Mouse (Mus musculus) E14TG2a.4 (cell line): ENCODE data around the gene Samhd1.

ENCODE experiments used
- H3K27me3 ChIP-seq: 2 replicates; pipeline ENCODE4 v1.6.1; 2014; ENCODE audit warnings: low read length, control low read depth; ENCODE audit not compliant: insufficient read depth
- H3K36me3 ChIP-seq: 2 replicates; pipeline ENCODE4 v1.6.1; 2014; ENCODE audit warnings: low read length, control low read depth; ENCODE audit not compliant: insufficient read depth
- H3K4me1 ChIP-seq: replicated peaks from 2 replicates; pipeline ENCODE4 v1.6.1; 2014; ENCODE audit warnings: low read depth, low read length, control low read depth
- H3K4me3 ChIP-seq: replicated peaks from 2 replicates; pipeline ENCODE4 v1.5.1; 2014; ENCODE audit warnings: mild to moderate bottlenecking, low read length
- H3K9me3 ChIP-seq: 2 replicates; pipeline ENCODE4 v1.6.1; 2014; ENCODE audit warnings: low read length, control low read depth
- CTCF ChIP-seq: conservative IDR thresholded peaks from 2 replicates; pipeline ENCODE4 v1.5.1; 2014; ENCODE audit warnings: low read length
- NANOG ChIP-seq: IDR thresholded peaks from 2 replicates; pipeline ENCODE4 v1.6.1; 2014; ENCODE audit warnings: borderline replicate concordance, low read length, mixed read lengths
- POU5F1 ChIP-seq: IDR thresholded peaks from 2 replicates; pipeline ENCODE4 v1.6.1; 2014; ENCODE audit warnings: low read length, borderline replicate concordance

Gene Samhd1

DNA sequence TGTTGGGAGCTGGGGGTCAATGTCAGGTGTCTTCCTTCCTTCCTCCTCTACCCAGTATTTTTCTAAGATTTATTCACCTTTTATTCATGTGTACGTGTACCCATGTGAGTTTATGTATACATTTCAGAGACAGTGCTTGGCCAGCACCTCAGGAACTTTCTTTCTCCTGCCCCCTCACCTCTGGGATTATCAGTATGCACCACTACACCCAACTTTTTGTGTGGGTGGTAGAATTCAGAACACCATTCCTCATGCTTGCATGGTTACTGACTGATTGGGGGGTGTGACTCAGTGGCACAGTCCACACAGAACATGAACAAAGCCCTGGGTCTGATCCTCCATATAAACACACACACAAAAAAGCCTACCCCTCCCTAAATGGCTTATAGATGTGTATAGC, 3.0 kb downstream of the Samhd1 start:
- H3K36me3 ChIP-seq: peaks cover 14% of the 10 kb centered on the region
- H3K4me3 ChIP-seq: no peak overlapping the region
- peaks cover 19% of the 10 kb centered on the region for H3K4me1 ChIP-seq
- no peak for TF ChIP-seq NANOG
- no peak for TF ChIP-seq CTCF
- no peak for TF ChIP-seq POU5F1
- H3K9me3 ChIP-seq: no peaks in the 10 kb centered on the region
- H3K27me3 ChIP-seq: peaks cover 6% of the 10 kb centered on the region; the same call in 1 of the 2 replicates

DNA sequence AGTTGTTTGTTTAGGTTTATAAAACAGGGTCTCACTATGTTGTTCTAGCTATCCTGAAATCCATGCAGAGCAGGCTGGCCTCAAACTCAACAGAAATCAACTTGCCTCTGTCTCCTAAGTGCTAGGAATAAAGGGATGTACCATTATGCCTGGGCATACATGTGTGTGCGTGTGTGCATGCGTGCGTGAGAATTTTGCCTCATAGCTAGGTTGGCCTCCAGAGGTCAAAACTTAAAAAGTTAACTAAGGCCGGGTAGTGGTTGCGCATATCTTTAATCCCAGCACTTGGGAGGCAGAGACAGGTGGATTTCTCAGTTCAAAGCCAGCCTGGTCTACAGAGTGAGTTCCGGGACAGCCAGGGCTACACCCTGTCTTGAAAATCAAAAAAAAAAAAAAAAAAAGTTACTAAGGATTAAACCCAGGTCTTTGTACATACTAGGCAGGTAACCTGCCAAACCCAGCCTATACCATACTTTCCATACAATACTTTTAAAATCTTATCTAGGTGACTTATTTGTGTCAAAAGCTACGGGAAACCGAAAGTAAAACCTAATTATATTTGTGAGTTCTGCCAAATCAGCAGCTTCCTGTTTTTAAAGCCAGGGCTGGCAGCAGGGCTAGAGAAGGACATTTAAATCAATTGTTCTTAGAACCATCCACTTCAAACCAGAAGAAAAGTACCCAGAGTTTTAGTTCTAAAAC, 4.1 kb downstream of the Samhd1 start:
- Histone ChIP-seq H3K9me3 (no peaks in the 10 kb centered on the region), H3K4me1 (peaks cover 17% of the 10 kb centered on the region), H3K36me3 (peaks cover 24% of the 10 kb centered on the region), H3K4me3 (no peak overlapping the region), H3K27me3 (peaks cover 6% of the 10 kb centered on the region; the same call in 1 of the 2 replicates)
- TF ChIP-seq NANOG: no peak
- TF ChIP-seq POU5F1: no peak
- TF ChIP-seq CTCF: no peak

DNA sequence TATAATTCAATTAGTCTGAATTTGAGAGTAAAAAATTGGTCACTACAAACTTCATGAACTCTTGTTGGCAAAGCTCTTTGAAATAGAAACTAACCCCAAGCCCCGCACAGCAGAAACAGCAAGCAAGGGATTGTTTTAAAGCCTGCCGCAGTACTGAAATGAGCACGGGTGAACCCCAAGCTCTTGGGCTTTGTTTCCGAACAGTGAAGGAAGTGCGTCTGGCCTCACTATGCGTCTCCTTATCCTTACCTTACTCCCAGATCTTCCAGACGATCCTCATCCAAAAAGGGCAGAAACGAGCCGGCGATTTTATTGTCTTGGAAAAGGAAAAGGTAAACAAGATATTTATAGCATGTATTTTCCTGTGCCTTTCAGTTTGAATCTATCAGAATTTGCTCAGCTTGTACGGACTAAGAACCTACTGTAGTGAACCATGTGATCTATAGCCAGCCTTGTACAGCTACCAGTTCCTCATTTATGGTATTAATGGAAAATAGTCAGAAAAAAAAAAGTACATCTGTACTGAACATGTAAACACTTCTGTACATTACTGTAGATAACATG, 5.4 kb downstream of the Samhd1 start:
- peaks cover 10% of the 10 kb centered on the region for H3K4me1 ChIP-seq
- TF ChIP-seq NANOG (no peak), CTCF (no peak), POU5F1 (no peak)
- H3K9me3 ChIP-seq: no peaks in the 10 kb centered on the region
- H3K4me3 ChIP-seq: no peak overlapping the region
- peaks cover 6% of the 10 kb centered on the region; the same call in 1 of the 2 replicates for H3K27me3 ChIP-seq
- peaks cover 35% of the 10 kb centered on the region for H3K36me3 ChIP-seq

DNA sequence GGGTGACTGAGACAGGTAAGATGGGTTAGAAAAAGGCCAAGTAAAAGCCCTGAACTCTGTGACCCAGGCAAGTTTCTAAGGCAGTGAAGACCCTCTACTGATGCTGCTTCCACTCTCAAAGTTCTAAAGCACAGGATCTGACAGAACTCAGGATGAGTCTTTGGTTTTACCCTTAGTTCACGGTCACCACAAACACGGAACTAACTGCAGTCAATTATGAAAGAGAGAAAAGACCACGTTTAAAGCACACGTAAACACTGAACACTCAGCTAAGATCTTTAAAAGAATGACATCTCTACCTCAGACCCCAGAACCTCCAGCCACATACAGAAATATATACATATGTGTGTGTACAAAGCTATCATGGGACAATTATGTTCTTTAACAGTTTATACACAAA, 6.0 kb downstream of the Samhd1 start:
- no peaks in the 10 kb centered on the region for H3K9me3 ChIP-seq
- no peak for TF ChIP-seq POU5F1
- no peak for TF ChIP-seq NANOG
- no peak for TF ChIP-seq CTCF
- H3K27me3 ChIP-seq: peaks cover 1% of the 10 kb centered on the region; the same call in 1 of the 2 replicates
- H3K4me3 ChIP-seq: no peak overlapping the region
- peaks cover 6% of the 10 kb centered on the region for H3K4me1 ChIP-seq
- peaks cover 36% of the 10 kb centered on the region for H3K36me3 ChIP-seq

GRCm38 (mm10) chr2:157128072-157128471, 7.0 kb downstream of the Samhd1 start:
- Histone ChIP-seq H3K36me3 (peaks cover 36% of the 10 kb centered on the region), H3K9me3 (no peaks in the 10 kb centered on the region), H3K4me3 (no peak overlapping the region), H3K27me3 (no peaks in the 10 kb centered on the region), H3K4me1 (no peaks in the 10 kb centered on the region; the same call in 1 of the 2 replicates)
- TF ChIP-seq POU5F1 (no peak), NANOG (no peak), CTCF (no peak)

- TF ChIP-seq NANOG (no peak), CTCF (no peak), POU5F1 (no peak)
- Histone ChIP-seq H3K36me3 (peaks cover 37% of the 10 kb centered on the region), H3K9me3 (no peaks in the 10 kb centered on the region), H3K4me3 (no peak overlapping the region), H3K27me3 (no peaks in the 10 kb centered on the region), H3K4me1 (no peaks in the 10 kb centered on the region)
These were observed 7.7 kb downstream of the Samhd1 start for GRCm38 (mm10) chr2:157127370-157127769.

DNA sequence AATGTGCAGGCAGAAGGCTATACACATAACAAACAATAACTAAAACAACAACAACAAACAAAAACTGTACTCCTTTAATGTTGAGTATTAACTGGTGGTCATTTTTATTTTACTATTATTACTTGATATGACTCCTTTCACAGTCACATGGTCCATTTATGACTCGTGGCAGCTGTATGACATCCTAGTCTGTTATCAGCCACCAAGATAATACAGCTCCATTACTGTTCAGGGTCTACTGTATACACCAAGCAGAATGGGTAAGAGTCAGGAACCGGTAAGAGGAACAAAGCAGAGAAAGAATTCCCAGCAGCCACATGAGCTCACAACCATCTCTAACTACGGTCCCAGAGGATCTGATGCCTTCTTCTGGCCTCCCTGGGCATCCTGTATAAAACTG, 9.8 kb downstream of the Samhd1 start:
- TF ChIP-seq NANOG: no peak
- no peak for TF ChIP-seq CTCF
- TF ChIP-seq POU5F1: no peak
- Histone ChIP-seq H3K27me3 (no peaks in the 10 kb centered on the region), H3K4me1 (no peaks in the 10 kb centered on the region)

DNA sequence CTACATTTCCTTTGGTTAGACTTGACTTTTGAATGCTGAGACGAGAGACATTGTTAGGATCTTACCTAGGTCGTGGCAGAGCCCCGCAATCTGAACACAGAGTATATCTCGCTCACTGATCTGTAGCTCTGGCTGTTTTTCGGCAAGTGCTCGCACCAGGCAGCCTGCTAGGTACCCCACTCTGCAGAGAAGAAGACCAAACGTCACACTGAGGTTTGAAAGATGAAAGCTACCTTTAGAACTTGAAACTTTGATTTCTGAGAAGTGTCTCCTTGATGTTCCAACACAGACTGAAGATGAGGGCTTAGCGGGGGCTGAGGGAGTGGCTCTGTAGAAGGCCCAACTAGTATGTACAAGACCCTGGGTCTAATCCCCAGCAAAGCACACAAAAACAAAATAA, 13.3 kb downstream of the Samhd1 start:
- Histone ChIP-seq H3K27me3 (no peaks in the 10 kb centered on the region), H3K9me3 (no peaks in the 10 kb centered on the region), H3K36me3 (peaks cover 53% of the 10 kb centered on the region), H3K4me3 (no peak overlapping the region), H3K4me1 (no peaks in the 10 kb centered on the region)
- no peak for TF ChIP-seq CTCF
- no peak for TF ChIP-seq POU5F1
- TF ChIP-seq NANOG: no peak

More for the DNA sequence above, 9.8 kb downstream of the Samhd1 start:
- Histone ChIP-seq H3K36me3 (peaks cover 54% of the 10 kb centered on the region), H3K4me3 (no peak overlapping the region), H3K9me3 (no peaks in the 10 kb centered on the region)

GRCm38 (mm10) chr2:157119075-157119474, 16.0 kb downstream of the Samhd1 start:
- Histone ChIP-seq H3K9me3 (no peaks in the 10 kb centered on the region), H3K4me3 (no peak overlapping the region), H3K27me3 (no peaks in the 10 kb centered on the region), H3K4me1 (no peaks in the 10 kb centered on the region; the same call in 1 of the 2 replicates), H3K36me3 (peaks cover 49% of the 10 kb centered on the region)
- no peak for TF ChIP-seq POU5F1
- TF ChIP-seq CTCF: no peak
- no peak for TF ChIP-seq NANOG
